Mouse (Mus musculus) myocyte (in vitro differentiated cells): ENCODE data around the gene Dmkn. TPM values are rescaled to one million over a fixed set of nuclear protein-coding genes. Genes with fewer than 3 reads are reported as not detected.

Source experiments
- H3K27me3 ChIP-seq: one replicate; pipeline ENCODE4 v1.6.1; 2011; ENCODE audit not compliant: control insufficient read depth, insufficient read depth, insufficient read length
- H3K36me3 ChIP-seq: one replicate; pipeline ENCODE4 v1.6.1; 2011; ENCODE audit not compliant: control insufficient read depth, insufficient read depth
- H3K4me2 ChIP-seq: one replicate; pipeline ENCODE4 v1.6.1; 2011; ENCODE audit warnings: low read depth, control low read depth
- H3K4me3 ChIP-seq: one replicate; pipeline ENCODE4 v1.5.1; 2011; ENCODE audit warnings: mild to moderate bottlenecking, control low read depth, moderate library complexity
- H3K79me2 ChIP-seq: one replicate; pipeline ENCODE4 v1.6.1; 2011; ENCODE audit not compliant: control insufficient read depth, insufficient read depth
- H3ac ChIP-seq: one replicate; pipeline ENCODE4 v1.6.1; 2011; ENCODE audit not compliant: control insufficient read depth, insufficient read length
- CEBPB ChIP-seq: IDR thresholded peaks from 2 replicates; pipeline ENCODE4 v1.6.1; 2011; ENCODE audit warnings: mild to moderate bottlenecking, moderate library complexity; ENCODE audit not compliant: poor library complexity, insufficient read depth, severe bottlenecking
- E2F4 ChIP-seq: IDR thresholded peaks from one replicate; pipeline ENCODE4 v1.6.1; 2011; ENCODE audit warnings: mild to moderate bottlenecking, control low read depth, moderate library complexity; ENCODE audit not compliant: insufficient read depth
- MAX ChIP-seq: IDR thresholded peaks from one replicate; pipeline ENCODE4 v1.6.1; 2011; ENCODE audit warnings: low read depth, mild to moderate bottlenecking, control low read depth
- MYOD1 ChIP-seq, 3 experiments: IDR thresholded peaks; one replicate each; pipeline ENCODE4 v1.6.1; 2011; ENCODE audit warnings: control low read depth in 2 of 3, low read depth in 2 of 3, mild to moderate bottlenecking in 2 of 3, moderate library complexity in 1 of 3; ENCODE audit not compliant: insufficient read length in 2 of 3, control insufficient read depth in 1 of 3
- MYOG ChIP-seq, 3 experiments: IDR thresholded peaks; one replicate each; pipeline ENCODE4 v1.6.1; 2011; ENCODE audit warnings: control low read depth in 2 of 3, low read depth in 2 of 3, mild to moderate bottlenecking in 2 of 3; ENCODE audit not compliant: insufficient read length in 2 of 3, control insufficient read depth in 1 of 3, insufficient read depth in 1 of 3
- POLR2A ChIP-seq: IDR thresholded peaks from one replicate; pipeline ENCODE4 v1.6.1; 2011; ENCODE audit warnings: low read depth, mild to moderate bottlenecking, control low read depth, moderate library complexity; ENCODE audit not compliant: insufficient read length
- POLR2AphosphoS2 ChIP-seq: IDR thresholded peaks from one replicate; pipeline ENCODE4 v1.6.1; 2011; ENCODE audit warnings: low read depth, control low read depth; ENCODE audit not compliant: insufficient read length
- REST ChIP-seq: IDR thresholded peaks from one replicate; pipeline ENCODE4 v1.6.1; 2011; ENCODE audit warnings: mild to moderate bottlenecking, control low read depth, moderate library complexity; ENCODE audit not compliant: insufficient read depth, insufficient read length
- SRF ChIP-seq: IDR thresholded peaks from one replicate; pipeline ENCODE4 v1.6.1; 2011; ENCODE audit warnings: low read depth; ENCODE audit not compliant: control insufficient read depth, insufficient read length
- TCF12 ChIP-seq: IDR thresholded peaks from one replicate; pipeline ENCODE4 v1.6.1; 2011; ENCODE audit warnings: mild to moderate bottlenecking, control low read depth; ENCODE audit not compliant: poor library complexity, insufficient read depth, severe bottlenecking
- TCF3 ChIP-seq: IDR thresholded peaks from one replicate; pipeline ENCODE4 v1.6.1; 2011; ENCODE audit warnings: low read depth, control low read depth; ENCODE audit not compliant: insufficient read length
- USF1 ChIP-seq: IDR thresholded peaks from one replicate; pipeline ENCODE4 v1.6.1; 2011; ENCODE audit warnings: low read depth, mild to moderate bottlenecking, control low read depth, moderate library complexity
- polyA plus RNA-seq: library from polyadenylated mRNA; unstranded; fragments of >200 nt; fragmentation: generic; extraction: Trizol; gene quantifications from one replicate; pipeline ENCODE4 v1.2.1, GENCODE M21; 2012; ENCODE audit warnings: missing spikeins

The Dmkn gene
- polyA plus RNA-seq, 1 experiment = not detected

GRCm38 (mm10) chr7:30785721-30786546, 22.4 kb downstream of the Dmkn start:
- H3K4me3 ChIP-seq = no peak overlapping the region
- TF ChIP-seq REST = no peak
- no peak for TF ChIP-seq TCF3
- TF ChIP-seq SRF = no peak
- no peak for TF ChIP-seq E2F4
- no peak for TF ChIP-seq MYOD1 (IDR thresholded peaks at IDR 0.05; ENCODE audit: control insufficient read depth in 1 of 3, insufficient read length in 2 of 3, low read depth in 2 of 3)
- no peak for TF ChIP-seq POLR2A
- TF ChIP-seq CEBPB = no peak
- TF ChIP-seq MAX = no peak
- TF ChIP-seq MYOG (IDR thresholded peaks at IDR 0.05; ENCODE audit: control insufficient read depth in 1 of 3, insufficient read depth in 1 of 3, insufficient read length in 2 of 3, low read depth in 2 of 3) = no peak
- TF ChIP-seq POLR2AphosphoS2 = no peak
- no peak for TF ChIP-seq USF1
- TF ChIP-seq TCF12 = no peak
- no peaks in the 10 kb centered on the region for H3K27me3 ChIP-seq
- no peaks in the 10 kb centered on the region for H3K36me3 ChIP-seq
- H3K79me2 ChIP-seq = no peaks in the 10 kb centered on the region
- no peak overlapping the region for H3K4me2 ChIP-seq
- H3ac ChIP-seq = no peak overlapping the region

DNA sequence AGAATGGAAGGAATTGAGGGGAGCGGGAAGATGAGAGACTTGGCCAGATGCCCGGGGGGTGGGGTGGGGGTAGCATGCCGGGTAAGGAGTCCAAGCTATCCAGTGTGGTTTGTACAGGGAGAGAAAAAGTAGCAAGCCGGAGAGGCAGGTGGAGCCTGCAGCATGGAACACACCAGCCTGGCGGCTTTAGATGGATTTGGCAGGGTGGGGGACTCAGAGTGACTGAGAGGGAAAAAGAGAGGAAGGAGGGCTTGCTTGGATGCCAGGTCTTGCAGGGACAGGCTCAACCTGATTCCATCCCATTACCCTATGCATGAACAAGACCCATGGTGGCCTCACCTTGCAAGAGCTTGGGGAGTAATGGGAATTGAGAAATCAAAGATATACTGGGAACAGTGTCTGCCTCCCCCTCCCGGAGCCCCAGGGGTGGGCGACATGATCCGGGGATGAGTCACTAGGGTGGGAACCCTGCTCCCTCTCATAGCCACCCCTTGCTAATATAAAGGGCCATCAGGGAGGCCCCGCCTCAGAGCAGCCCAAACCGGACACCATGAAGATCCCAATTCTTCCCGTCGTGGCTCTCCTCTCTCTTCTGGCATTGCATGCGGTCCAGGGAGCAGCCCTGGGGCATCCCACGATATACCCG, 23.9 kb downstream of the Dmkn start, which contains the start of gene Krtdap:
Gene Krtdap (plus strand): TSS at position 520 of the 646 bp plus-strand sequence.
- Histone ChIP-seq H3K36me3 (no peaks in the 10 kb centered on the region), H3K4me2 (no peak within 1 kb of the TSS), H3ac (no peak within 1 kb of the TSS), H3K27me3 (no peaks in the 10 kb centered on the region), H3K4me3 (no peak within 1 kb of the TSS), H3K79me2 (no peaks in the 10 kb centered on the region)
- no peak for TF ChIP-seq USF1
- TF ChIP-seq E2F4 = no peak
- no peak for TF ChIP-seq REST
- TF ChIP-seq MYOG (IDR thresholded peaks at IDR 0.05; ENCODE audit: control insufficient read depth in 1 of 3, insufficient read depth in 1 of 3, insufficient read length in 2 of 3, low read depth in 2 of 3) = no peak
- no peak for TF ChIP-seq TCF12
- no peak for TF ChIP-seq MAX
- TF ChIP-seq SRF = no peak
- TF ChIP-seq POLR2AphosphoS2 = no peak
- TF ChIP-seq CEBPB = no peak
- TF ChIP-seq MYOD1 (IDR thresholded peaks at IDR 0.05; ENCODE audit: control insufficient read depth in 1 of 3, insufficient read length in 2 of 3, low read depth in 2 of 3) = no peak
- no peak for TF ChIP-seq POLR2A
- TF ChIP-seq TCF3 = no peak

- H3K27me3 ChIP-seq = no peaks in the 10 kb centered on the region
- no peaks in the 10 kb centered on the region for H3K79me2 ChIP-seq
- H3K36me3 ChIP-seq = no peaks in the 10 kb centered on the region
- TF ChIP-seq TCF12 = no peak
- TF ChIP-seq TCF3 = no peak
- no peak for TF ChIP-seq SRF
- no peak for TF ChIP-seq USF1
- TF ChIP-seq MYOD1 (IDR thresholded peaks at IDR 0.05; ENCODE audit: control insufficient read depth in 1 of 3, insufficient read length in 2 of 3, low read depth in 2 of 3) = no peak
- no peak for TF ChIP-seq MYOG (IDR thresholded peaks at IDR 0.05; ENCODE audit: control insufficient read depth in 1 of 3, insufficient read depth in 1 of 3, insufficient read length in 2 of 3, low read depth in 2 of 3)
- no peak for TF ChIP-seq POLR2AphosphoS2
- no peak for TF ChIP-seq E2F4
- no peak for TF ChIP-seq MAX
- no peak for TF ChIP-seq CEBPB
- H3ac ChIP-seq = no peak overlapping the region
- no peak overlapping the region for H3K4me3 ChIP-seq
- no peak overlapping the region for H3K4me2 ChIP-seq
Measured at GRCm38 (mm10) chr7:30790141-30790540, 26.6 kb downstream of the Dmkn start.

GRCm38 (mm10) chr7:30791921-30792320, 28.4 kb downstream of the Dmkn start:
- no peaks in the 10 kb centered on the region for H3K79me2 ChIP-seq
- no peaks in the 10 kb centered on the region for H3K36me3 ChIP-seq
- no peak overlapping the region for H3K4me3 ChIP-seq
- no peak overlapping the region for H3ac ChIP-seq
- H3K4me2 ChIP-seq = no peak overlapping the region
- H3K27me3 ChIP-seq = no peaks in the 10 kb centered on the region
- TF ChIP-seq CEBPB (no peak), TCF12 (no peak), MYOG (IDR thresholded peaks at IDR 0.05; ENCODE audit: control insufficient read depth in 1 of 3, insufficient read depth in 1 of 3, insufficient read length in 2 of 3, low read depth in 2 of 3) (no peak), SRF (no peak), E2F4 (no peak), POLR2A (no peak), MAX (no peak), MYOD1 (IDR thresholded peaks at IDR 0.05; ENCODE audit: control insufficient read depth in 1 of 3, insufficient read length in 2 of 3, low read depth in 2 of 3) (no peak), POLR2AphosphoS2 (no peak), TCF3 (no peak), USF1 (no peak), REST (no peak)
